Mouse (Mus musculus): Measurements from ENCODE around the gene Grtp1. TPM values are rescaled to one million over a fixed set of nuclear protein-coding genes. Genes with fewer than 3 reads are reported as not detected.

The Grtp1 gene
- total RNA-seq, 2 experiments from 2014 or later = 2.8 to 2.9 TPM

GRCm38 (mm10) chr8:13206290-13206689 lies 5.9 kb upstream of the Grtp1 start:
- DNase-seq = no peak
- intact Hi-C loops (cut with DNase I) = loop anchor here (5.0 kb wide), 1 partner anchor 74 kb away; no protein-coding TSS in a partner anchor

GRCm38 (mm10) chr8:13205311-13205710 lies 4.9 kb upstream of the Grtp1 start:
- DNase-seq = no peak
- intact Hi-C loops (cut with DNase I) = loop anchor here (5.0 kb wide), 1 partner anchor 73 kb away; no protein-coding TSS in a partner anchor

DNA sequence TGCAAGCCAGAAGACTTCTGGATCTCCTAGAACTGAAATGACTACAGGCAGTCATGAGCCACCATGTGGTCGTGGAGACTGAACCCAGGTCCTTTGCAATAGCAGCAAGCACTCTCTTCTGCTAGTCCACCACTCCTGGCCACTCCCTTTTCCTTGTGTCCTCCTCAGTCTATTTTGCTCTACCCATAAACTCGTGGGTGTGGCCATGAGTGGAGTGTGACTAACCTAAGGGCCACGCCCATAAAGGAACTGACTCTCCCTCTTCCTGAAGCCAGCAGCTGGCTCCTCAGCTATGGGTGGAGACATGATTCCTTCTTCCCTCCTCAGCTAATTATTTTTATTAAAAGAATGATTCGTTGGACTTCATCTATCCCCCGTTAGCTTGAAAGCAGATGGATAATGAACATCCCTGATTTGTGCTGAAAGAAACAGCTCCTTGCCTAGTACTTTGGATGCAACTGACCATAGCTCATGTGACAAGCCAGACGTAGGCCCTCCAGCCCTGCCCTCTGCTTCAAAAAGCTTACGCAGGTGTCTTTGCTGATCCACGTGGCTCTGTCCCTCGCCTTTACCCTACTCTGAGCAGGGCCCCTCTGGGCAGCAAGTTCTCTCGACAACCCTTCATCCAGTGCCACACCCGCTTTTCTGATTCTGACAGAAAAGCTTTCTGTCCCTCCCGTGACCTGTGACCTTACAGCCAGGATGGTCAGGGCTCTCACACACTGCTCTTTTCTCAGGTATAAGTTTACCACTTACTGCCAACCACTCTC lies 4.1 kb upstream of the Grtp1 start:
- no peak for DNase-seq
- intact Hi-C loops (cut with DNase I) = loop anchor here (5.0 kb wide), 1 partner anchor 72 kb away; no protein-coding TSS in a partner anchor

- no peak for DNase-seq
- intact Hi-C loops (cut with DNase I) = no loop called here
Observed at GRCm38 (mm10) chr8:13203472-13203871, 3.1 kb upstream of the Grtp1 start.

GRCm38 (mm10) chr8:13202806-13203205 lies 2.4 kb upstream of the Grtp1 start:
- no peak for DNase-seq
- intact Hi-C loops (cut with DNase I) = no loop called here

DNA sequence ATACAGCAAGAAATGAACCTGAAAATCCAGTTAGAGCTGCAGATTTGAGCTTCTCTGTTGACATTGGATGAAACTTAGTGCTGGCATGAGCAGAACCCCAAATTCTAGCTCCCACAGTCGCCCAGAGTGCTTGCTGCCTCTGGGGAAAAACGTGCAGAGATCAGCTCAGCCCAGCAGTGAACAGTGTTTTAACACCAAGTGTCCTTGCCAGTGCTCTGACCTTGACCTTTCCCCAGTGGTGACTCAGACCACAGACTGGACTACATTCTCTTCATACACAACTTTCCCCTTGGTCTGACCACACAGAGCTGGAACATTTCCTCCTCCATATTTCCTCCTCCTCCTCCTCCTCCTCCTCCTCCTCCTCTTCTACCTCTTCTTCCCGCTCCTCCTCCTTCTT lies 1.6 kb upstream of the Grtp1 start:
- intact Hi-C loops (cut with DNase I) = no loop called here
- no peak for DNase-seq

DNA sequence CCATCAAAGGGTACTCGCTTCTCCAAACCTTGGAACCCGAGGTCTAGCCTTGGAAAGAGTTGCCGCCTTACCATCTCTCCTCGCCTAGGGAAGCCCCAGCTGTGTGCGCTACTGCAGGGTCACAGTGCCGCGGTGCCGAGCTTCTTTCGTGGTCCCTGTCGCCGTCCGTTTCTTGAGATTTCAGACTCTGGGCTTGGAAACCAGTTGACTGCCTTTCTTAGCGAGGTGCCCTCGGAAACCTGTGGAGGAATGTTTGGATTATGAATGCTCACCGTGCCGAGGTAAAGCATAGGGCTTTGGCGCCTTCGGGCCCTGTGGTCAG lies 554 bp upstream of the Grtp1 start:
- DNase-seq = no peak
- intact Hi-C loops (cut with DNase I) = no loop called here

- intact Hi-C loops (cut with DNase I) = no loop called here
- no peak for DNase-seq
Observed at GRCm38 (mm10) chr8:13199385-13200061, 897 bp downstream of the Grtp1 start.

- no peak for DNase-seq
- intact Hi-C loops (cut with DNase I) = no loop called here
Observed at GRCm38 (mm10) chr8:13197493-13197892, 2.9 kb downstream of the Grtp1 start.

GRCm38 (mm10) chr8:13194818-13195217 lies 5.6 kb downstream of the Grtp1 start:
- intact Hi-C loops (cut with DNase I) = no loop called here
- DNase-seq = no peak

DNA sequence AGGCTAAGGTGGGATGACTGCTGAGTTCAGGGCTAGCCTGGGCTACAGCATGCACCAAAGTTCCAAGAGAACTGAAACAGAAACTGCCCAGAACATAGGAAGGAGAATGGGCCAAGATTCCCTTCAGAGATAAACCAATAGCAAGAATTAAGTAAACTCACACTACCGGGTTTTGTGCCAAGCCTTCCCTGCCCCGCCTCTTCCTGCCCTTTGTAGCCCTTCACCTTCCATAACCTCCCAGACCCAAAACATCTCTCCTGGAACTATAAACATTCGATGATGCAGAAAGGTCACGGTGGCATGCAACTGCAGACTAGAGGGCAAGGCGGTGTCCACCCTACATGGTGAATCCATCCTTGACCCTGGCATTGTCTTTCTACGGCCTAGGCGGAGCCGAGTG lies 10.2 kb downstream of the Grtp1 start:
- no peak for DNase-seq

GRCm38 (mm10) chr8:13188857-13189256 lies 11.6 kb downstream of the Grtp1 start:
- intact Hi-C loops (cut with DNase I) = no loop called here
- DNase-seq = no peak

More for the DNA sequence above, 10.2 kb downstream of the Grtp1 start:
- intact Hi-C loops (cut with DNase I) = no loop called here

DNA sequence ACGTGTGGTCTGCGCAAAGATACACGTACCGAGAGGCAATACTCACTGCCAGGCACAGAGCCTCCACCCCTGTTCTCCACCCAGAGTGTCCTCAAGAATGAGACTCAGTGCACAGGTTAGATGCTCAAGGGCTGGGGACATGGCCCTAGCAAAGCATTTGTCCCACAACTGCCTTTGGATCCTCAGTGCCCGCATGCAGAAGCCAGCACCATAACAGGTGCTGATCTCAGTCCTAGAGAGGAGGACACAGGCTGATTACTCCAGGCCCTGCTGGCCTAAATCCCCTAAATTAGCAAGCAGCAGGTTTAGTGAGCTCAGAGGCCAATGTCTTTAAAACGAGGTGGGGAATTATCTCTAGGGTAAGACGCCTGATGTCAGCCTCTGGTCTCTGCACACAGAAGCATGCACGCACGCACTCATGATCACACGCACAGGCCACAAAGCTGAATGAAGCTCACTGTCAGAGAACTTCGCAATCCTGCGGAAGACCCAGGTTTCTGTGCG lies 12.3 kb downstream of the Grtp1 start:
- no peak for DNase-seq
- intact Hi-C loops (cut with DNase I) = no loop called here

GRCm38 (mm10) chr8:13187638-13188037 lies 12.8 kb downstream of the Grtp1 start:
- intact Hi-C loops (cut with DNase I) = no loop called here
- no peak for DNase-seq

DNA sequence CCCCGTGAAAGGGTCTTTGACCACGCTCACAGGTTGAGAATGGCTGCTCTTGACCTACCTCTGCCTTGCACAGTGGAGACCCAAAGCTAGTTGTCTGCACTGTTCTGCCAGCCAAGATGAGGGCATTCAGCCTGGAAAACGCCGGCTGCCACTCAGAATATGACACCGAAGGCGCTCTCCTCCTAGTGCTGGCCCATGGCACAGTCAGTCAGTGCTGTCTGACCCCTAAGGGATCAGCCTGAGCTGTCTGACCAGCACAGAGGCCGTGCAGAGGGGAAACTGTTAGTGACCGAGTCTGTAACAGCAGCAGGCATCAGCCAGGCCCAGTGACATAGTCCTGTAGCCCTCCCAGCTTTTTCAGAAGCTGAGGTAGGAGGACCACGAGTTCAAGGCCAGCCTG lies 13.2 kb downstream of the Grtp1 start:
- intact Hi-C loops (cut with DNase I) = no loop called here
- no peak for DNase-seq

GRCm38 (mm10) chr8:13186819-13187218 lies 13.6 kb downstream of the Grtp1 start:
- intact Hi-C loops (cut with DNase I) = no loop called here
- DNase-seq = no peak

DNA sequence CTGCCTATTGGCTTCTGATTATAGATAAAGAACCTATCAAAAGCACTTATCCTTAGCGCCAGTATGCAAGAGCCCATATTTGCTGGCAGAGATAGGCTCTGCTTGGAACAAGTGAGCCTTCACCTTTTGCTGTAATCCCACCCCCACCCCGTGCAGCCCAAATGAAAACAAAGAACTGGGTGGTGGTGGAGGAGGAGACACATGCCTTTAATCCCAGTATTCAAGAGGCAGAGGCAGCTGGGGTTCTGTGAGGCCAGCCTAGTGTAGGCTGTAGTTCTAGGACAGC lies 18.8 kb downstream of the Grtp1 start:
- intact Hi-C loops (cut with DNase I) = no loop called here

GRCm38 (mm10) chr8:13180911-13181690 lies 19.3 kb downstream of the Grtp1 start:
- intact Hi-C loops (cut with DNase I) = no loop called here
- DNase-seq = no peak

More for the DNA sequence above, 18.8 kb downstream of the Grtp1 start:
- DNase-seq = no peak

DNA sequence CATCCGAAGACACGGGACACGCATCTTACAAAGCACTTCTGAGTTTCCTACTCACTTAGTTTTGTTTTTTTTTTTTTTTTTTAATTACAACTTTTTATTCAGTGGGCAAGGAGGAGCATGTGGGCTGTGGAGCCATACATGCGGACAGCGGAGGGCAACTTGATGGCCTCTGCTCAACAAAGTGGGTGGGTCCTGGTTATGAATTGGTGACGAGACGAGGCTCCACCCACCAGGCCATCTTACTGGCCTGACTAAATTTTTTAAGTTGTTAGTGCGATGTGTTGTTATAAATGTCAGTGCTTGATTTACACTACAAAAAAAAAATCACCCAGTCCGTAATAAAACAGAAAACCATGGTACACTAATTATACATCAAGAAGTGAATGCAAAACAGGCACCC lies 20.0 kb downstream of the Grtp1 start:
- DNase-seq = no peak

GRCm38 (mm10) chr8:13179948-13180347 lies 20.5 kb downstream of the Grtp1 start:
- no peak for DNase-seq
- intact Hi-C loops (cut with DNase I) = no loop called here

More for the DNA sequence above, 20.0 kb downstream of the Grtp1 start:
- intact Hi-C loops (cut with DNase I) = no loop called here

DNA sequence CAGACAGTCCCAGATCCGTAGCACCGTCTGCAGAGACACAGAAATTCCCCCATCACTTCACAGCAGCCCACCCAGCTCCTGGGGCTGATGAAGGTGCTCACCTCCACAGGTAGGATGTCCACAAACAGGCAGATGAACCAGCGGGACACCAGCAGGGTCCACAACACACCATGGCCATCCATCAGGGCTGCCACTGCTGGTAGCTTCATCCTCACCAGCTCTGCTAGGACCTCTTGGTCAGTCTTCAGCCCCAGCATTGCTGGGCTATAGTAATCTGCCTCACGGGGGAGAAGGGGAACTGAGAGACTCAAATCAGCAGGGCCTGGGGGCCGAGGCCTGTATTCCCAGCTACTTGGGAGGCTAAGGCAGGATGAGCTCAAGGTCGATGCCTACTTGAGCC lies 20.9 kb downstream of the Grtp1 start:
- intact Hi-C loops (cut with DNase I) = no loop called here
- DNase-seq = no peak
